Mouse (Mus musculus): ENCODE measurements around the gene Gucy2d. TPM values are rescaled to one million over a fixed set of nuclear protein-coding genes. Genes with fewer than 3 reads are reported as not detected.

Gene Gucy2d
- polyA plus RNA-seq, 1 experiment from 2014 or later = 0.12 TPM

DNA sequence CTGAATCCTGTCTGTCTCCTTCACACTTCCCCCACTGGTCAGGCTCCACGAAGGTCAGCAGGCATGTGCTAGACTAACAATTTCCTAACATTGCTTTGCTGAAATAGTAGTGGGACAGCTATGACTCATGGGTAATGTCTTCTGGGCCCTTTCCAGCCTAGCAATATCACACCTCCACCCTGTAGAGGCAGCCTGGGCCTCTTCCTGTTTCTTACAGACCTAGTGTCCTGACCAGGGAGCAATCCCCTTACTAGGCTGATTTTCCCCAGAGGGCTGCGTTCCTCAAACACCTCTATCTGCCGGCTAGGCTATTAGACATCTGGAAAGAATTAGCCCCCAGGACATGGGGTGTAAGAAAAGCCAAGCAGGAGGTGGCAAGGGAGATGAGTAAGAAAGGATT lies 24.7 kb upstream of the Gucy2d start:
- Histone ChIP-seq H3K9ac (ENCODE audit: low read length) (no peak overlapping the region), H3K4me2 (ENCODE audit: low read depth, low read length) (no peak overlapping the region), H3K36me3 (ENCODE audit: control insufficient read depth, insufficient read depth, low read length) (no peaks in the 10 kb centered on the region), H3K4me1 (ENCODE audit: control insufficient read depth, insufficient read depth, low read length) (no peaks in the 10 kb centered on the region; the same call in 1 of the 2 replicates), H3K9me3 (replicated peaks; ENCODE audit: control insufficient read depth, low read length) (no peaks in the 10 kb centered on the region), H3K27ac (ENCODE audit: low read length) (no peak overlapping the region), H3K4me3 (replicated peaks; ENCODE audit: low read length) (no peak overlapping the region), H3K27me3 (ENCODE audit: control insufficient read depth, insufficient read depth, low read length) (no peaks in the 10 kb centered on the region)
- 27% methylated on average over 3 of the region's 3 CpGs for WGBS
- ATAC-seq (ENCODE audit: insufficient read depth, low FRiP score) = peak; percentile 29; the same call in 1 of the 2 replicates

DNA sequence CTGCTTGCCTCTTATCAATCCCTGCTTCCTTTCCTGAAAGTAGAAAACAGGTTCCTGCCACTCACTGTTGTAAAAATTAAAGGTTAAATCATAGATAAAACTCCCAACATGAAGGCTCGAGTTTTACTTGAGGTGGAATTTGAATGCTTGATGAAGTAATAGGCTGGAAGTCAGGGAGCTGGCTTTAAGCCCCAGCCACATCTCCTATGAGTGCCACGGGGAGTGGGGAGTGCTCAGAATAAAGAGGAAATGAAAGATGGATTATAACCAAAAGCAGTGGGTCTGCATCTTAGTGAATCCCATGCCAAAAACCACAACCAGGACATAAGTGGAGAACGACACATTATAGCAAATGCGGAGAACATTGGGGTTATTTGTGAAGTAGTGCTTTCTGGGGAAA lies 24.2 kb upstream of the Gucy2d start:
- no peak for ATAC-seq (ENCODE audit: insufficient read depth, low FRiP score)
- Histone ChIP-seq H3K27me3 (ENCODE audit: control insufficient read depth, insufficient read depth, low read length) (no peaks in the 10 kb centered on the region), H3K9me3 (replicated peaks; ENCODE audit: control insufficient read depth, low read length) (no peaks in the 10 kb centered on the region), H3K4me2 (ENCODE audit: low read depth, low read length) (no peak overlapping the region), H3K4me1 (ENCODE audit: control insufficient read depth, insufficient read depth, low read length) (no peaks in the 10 kb centered on the region; the same call in 1 of the 2 replicates), H3K27ac (ENCODE audit: low read length) (no peak overlapping the region), H3K36me3 (ENCODE audit: control insufficient read depth, insufficient read depth, low read length) (no peaks in the 10 kb centered on the region), H3K4me3 (replicated peaks; ENCODE audit: low read length) (no peak overlapping the region), H3K9ac (ENCODE audit: low read length) (no peak overlapping the region)
- 52% methylated on average over 4 of the region's 4 CpGs for WGBS

DNA sequence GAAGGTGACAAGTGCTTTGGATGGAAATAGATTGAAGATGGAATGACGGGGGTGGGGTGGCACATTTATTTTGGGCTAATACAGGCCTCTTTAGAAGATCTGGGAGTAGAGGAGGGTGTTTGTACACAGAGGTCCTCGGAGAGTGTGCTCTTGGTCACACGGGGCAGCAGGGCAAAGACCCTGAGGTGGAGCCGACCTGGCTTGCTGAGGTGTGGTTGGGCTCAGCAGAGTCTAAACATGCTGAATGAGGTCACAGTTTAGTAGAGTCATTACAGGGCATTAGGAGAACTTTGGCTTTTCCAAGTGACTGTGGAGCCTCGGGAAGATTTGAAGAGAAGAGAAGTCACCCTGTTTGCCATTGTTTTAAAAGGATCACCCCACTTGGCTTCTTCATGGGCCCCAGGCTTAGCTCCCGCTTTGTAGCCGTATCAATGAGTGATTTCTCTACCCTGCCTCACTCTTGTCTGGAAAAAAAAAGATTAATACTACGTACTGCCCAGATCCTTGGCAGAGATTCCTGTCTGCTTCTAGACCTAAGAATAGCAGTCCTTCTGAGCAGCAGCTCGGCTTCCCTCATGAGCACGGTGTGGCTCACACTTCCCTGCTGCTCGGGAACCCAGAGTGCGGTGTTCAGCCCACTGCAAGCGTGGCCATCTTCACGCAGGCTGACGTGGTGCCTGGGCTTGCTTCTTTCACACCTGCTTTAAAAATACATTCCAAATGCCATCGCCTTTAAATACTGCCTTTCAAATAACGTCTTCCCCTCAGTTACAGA lies 22.0 kb upstream of the Gucy2d start:
- Histone ChIP-seq H3K4me1 (ENCODE audit: control insufficient read depth, insufficient read depth, low read length) (no peaks in the 10 kb centered on the region; the same call in 1 of the 2 replicates), H3K4me2 (ENCODE audit: low read depth, low read length) (no peak overlapping the region), H3K4me3 (replicated peaks; ENCODE audit: low read length) (no peak overlapping the region), H3K9me3 (replicated peaks; ENCODE audit: control insufficient read depth, low read length) (no peaks in the 10 kb centered on the region), H3K27ac (ENCODE audit: low read length) (no peak overlapping the region), H3K9ac (ENCODE audit: low read length) (no peak overlapping the region), H3K36me3 (ENCODE audit: control insufficient read depth, insufficient read depth, low read length) (no peaks in the 10 kb centered on the region), H3K27me3 (ENCODE audit: control insufficient read depth, insufficient read depth, low read length) (no peaks in the 10 kb centered on the region)
- ATAC-seq (ENCODE audit: insufficient read depth, low FRiP score) = no peak
- 47% methylated on average over 17 of the region's 17 CpGs for WGBS

DNA sequence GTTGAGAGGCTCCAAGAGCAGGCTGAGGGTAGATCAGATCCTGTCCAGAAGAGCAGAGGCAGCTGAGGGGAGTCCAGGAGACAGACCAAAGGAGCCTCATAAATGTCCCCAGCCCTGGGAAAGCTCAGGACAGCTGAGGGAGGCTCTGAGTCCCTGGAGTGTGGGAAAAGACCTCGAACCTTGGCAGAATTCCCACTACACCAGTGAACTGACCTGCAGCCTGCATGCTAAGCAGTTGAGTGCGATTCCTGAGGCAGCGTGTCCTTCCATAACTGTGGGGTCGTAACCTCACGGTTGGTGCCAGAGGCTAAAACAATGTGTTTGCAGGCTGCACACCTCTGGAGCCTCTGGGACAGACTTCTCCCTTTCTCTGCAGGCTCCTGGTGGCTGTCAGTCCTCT lies 20.9 kb upstream of the Gucy2d start:
- no peak overlapping the region for H3K9ac ChIP-seq (ENCODE audit: low read length)
- no peak overlapping the region for H3K4me2 ChIP-seq (ENCODE audit: low read depth, low read length)
- no peak for ATAC-seq (ENCODE audit: insufficient read depth, low FRiP score)
- no peaks in the 10 kb centered on the region for H3K9me3 ChIP-seq (replicated peaks; ENCODE audit: control insufficient read depth, low read length)
- H3K27me3 ChIP-seq (ENCODE audit: control insufficient read depth, insufficient read depth, low read length) = no peaks in the 10 kb centered on the region
- WGBS = 56% methylated on average over 5 of the region's 5 CpGs
- peaks cover 2% of the 10 kb centered on the region for H3K4me1 ChIP-seq (ENCODE audit: control insufficient read depth, insufficient read depth, low read length)
- no peaks in the 10 kb centered on the region for H3K36me3 ChIP-seq (ENCODE audit: control insufficient read depth, insufficient read depth, low read length)
- H3K27ac ChIP-seq (ENCODE audit: low read length) = no peak overlapping the region
- H3K4me3 ChIP-seq (replicated peaks; ENCODE audit: low read length) = no peak overlapping the region

DNA sequence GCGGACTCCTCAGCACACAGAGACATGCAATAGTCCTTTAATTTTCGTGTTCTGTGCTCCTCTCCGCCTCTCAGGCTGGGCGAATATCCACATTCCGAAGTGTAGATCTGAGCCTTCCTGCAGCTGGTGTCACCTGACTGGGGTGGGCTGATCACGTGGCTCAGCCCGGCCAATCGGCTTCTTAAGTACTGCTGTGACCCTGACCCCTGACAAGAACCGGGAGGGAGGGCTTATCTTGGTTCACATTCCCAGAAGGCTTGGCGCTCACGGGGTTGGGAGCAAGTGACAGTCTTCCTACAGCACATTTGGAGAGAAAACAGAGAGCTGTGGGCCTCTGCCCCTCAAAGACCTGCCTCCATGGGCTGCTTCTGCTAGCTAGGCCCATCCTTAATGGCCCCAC lies 16.7 kb upstream of the Gucy2d start:
- no peak overlapping the region for H3K9ac ChIP-seq (ENCODE audit: low read length)
- H3K36me3 ChIP-seq (ENCODE audit: control insufficient read depth, insufficient read depth, low read length) = no peaks in the 10 kb centered on the region
- 0 out of 2 replicates have a peak overlapping the region, but pooled peaks have one; percentile 5 for H3K27ac ChIP-seq (ENCODE audit: low read length)
- no peak overlapping the region for H3K4me3 ChIP-seq (replicated peaks; ENCODE audit: low read length)
- peaks cover 13% of the 10 kb centered on the region for H3K4me1 ChIP-seq (ENCODE audit: control insufficient read depth, insufficient read depth, low read length)
- no peaks in the 10 kb centered on the region for H3K9me3 ChIP-seq (replicated peaks; ENCODE audit: control insufficient read depth, low read length)
- no peak for ATAC-seq (ENCODE audit: insufficient read depth, low FRiP score)
- no peaks in the 10 kb centered on the region for H3K27me3 ChIP-seq (ENCODE audit: control insufficient read depth, insufficient read depth, low read length)
- 66% methylated on average over 11 of the region's 11 CpGs for WGBS
- no peak overlapping the region for H3K4me2 ChIP-seq (ENCODE audit: low read depth, low read length)

DNA sequence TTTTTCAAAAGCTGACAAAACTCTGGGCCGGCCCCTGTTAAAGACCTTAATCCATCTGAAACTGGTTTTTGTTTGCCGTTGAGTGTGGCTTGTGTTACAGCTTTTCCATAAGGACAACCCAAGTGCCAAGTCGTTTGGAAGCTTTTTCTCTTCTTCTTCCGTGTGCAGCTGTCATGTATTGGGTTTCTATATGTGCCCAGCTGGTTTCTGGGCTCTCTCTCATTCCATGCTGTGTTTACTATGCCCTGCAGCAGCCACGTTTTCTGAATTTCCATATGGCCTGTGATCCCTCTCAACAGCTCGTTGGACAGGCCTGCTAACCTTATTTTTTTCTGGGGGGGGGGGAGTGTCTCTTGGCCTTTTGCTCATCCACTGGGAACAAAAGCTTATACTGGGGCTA lies 15.8 kb upstream of the Gucy2d start:
- Histone ChIP-seq H3K4me1 (ENCODE audit: control insufficient read depth, insufficient read depth, low read length) (peaks cover 13% of the 10 kb centered on the region), H3K4me3 (replicated peaks; ENCODE audit: low read length) (no peak overlapping the region), H3K36me3 (ENCODE audit: control insufficient read depth, insufficient read depth, low read length) (no peaks in the 10 kb centered on the region), H3K27me3 (ENCODE audit: control insufficient read depth, insufficient read depth, low read length) (no peaks in the 10 kb centered on the region), H3K4me2 (ENCODE audit: low read depth, low read length) (no peak overlapping the region), H3K9me3 (replicated peaks; ENCODE audit: control insufficient read depth, low read length) (no peaks in the 10 kb centered on the region), H3K27ac (ENCODE audit: low read length) (peak overlapping the region; percentile 52; the same call in 1 of the 2 replicates), H3K9ac (ENCODE audit: low read length) (no peak overlapping the region)
- no peak for ATAC-seq (ENCODE audit: insufficient read depth, low FRiP score)
- WGBS = 45% methylated on average over 6 of the region's 6 CpGs

DNA sequence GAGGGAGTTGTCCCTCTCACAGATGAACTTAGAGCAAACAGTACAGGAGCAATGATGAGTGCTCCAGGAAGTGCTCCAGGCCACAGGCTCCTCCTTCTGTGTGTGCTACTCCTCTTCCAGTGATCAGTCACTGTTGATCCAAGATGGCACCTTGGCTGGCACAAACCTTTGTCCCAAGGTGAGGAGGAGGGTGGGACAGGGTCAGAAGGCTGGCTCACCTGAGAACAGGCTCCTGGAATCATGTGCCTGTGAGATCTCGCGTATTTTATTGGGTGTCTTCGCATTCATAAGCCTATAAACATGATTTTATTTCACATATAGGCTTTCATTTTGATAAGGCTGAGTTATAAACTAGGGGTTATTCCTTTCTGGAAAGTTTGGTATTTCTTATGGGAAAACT lies 14.7 kb upstream of the Gucy2d start:
- 88% methylated on average over 3 of the region's 3 CpGs for WGBS
- ATAC-seq (ENCODE audit: insufficient read depth, low FRiP score) = no peak

DNA sequence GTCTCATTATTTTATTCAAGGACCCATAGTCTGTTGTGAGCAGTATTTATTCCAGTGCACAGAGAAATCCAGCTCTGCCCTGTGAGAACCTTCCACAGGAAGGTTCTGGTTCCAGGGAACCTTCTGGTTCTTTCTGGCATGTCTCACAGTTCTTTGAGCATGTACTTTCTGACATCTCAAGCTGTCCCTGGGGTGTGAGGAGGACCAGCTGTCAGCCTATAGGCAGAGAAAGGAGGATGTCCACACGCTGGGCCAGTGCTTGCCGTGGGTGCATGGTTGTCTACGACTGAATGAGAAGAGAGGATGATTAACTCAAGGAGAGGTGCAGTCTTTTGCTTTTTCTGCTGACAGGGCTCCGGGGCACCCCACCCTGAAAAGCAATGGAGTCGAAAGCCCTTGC lies 13.6 kb upstream of the Gucy2d start:
- Histone ChIP-seq H3K27me3 (ENCODE audit: control insufficient read depth, insufficient read depth, low read length) (no peaks in the 10 kb centered on the region), H3K27ac (ENCODE audit: low read length) (no peak overlapping the region), H3K9me3 (replicated peaks; ENCODE audit: control insufficient read depth, low read length) (no peaks in the 10 kb centered on the region), H3K4me3 (replicated peaks; ENCODE audit: low read length) (no peak overlapping the region), H3K9ac (ENCODE audit: low read length) (no peak overlapping the region), H3K4me2 (ENCODE audit: low read depth, low read length) (no peak overlapping the region), H3K36me3 (ENCODE audit: control insufficient read depth, insufficient read depth, low read length) (no peaks in the 10 kb centered on the region), H3K4me1 (ENCODE audit: control insufficient read depth, insufficient read depth, low read length) (peaks cover 13% of the 10 kb centered on the region)
- 65% methylated on average over 5 of the region's 5 CpGs for WGBS
- no peak for ATAC-seq (ENCODE audit: insufficient read depth, low FRiP score)

More for the DNA sequence above, 14.7 kb upstream of the Gucy2d start:
- Histone ChIP-seq H3K27me3 (ENCODE audit: control insufficient read depth, insufficient read depth, low read length) (no peaks in the 10 kb centered on the region), H3K36me3 (ENCODE audit: control insufficient read depth, insufficient read depth, low read length) (no peaks in the 10 kb centered on the region), H3K4me2 (ENCODE audit: low read depth, low read length) (no peak overlapping the region), H3K4me1 (ENCODE audit: control insufficient read depth, insufficient read depth, low read length) (peaks cover 13% of the 10 kb centered on the region), H3K9ac (ENCODE audit: low read length) (no peak overlapping the region), H3K27ac (ENCODE audit: low read length) (no peak overlapping the region), H3K9me3 (replicated peaks; ENCODE audit: control insufficient read depth, low read length) (no peaks in the 10 kb centered on the region), H3K4me3 (replicated peaks; ENCODE audit: low read length) (no peak overlapping the region)

DNA sequence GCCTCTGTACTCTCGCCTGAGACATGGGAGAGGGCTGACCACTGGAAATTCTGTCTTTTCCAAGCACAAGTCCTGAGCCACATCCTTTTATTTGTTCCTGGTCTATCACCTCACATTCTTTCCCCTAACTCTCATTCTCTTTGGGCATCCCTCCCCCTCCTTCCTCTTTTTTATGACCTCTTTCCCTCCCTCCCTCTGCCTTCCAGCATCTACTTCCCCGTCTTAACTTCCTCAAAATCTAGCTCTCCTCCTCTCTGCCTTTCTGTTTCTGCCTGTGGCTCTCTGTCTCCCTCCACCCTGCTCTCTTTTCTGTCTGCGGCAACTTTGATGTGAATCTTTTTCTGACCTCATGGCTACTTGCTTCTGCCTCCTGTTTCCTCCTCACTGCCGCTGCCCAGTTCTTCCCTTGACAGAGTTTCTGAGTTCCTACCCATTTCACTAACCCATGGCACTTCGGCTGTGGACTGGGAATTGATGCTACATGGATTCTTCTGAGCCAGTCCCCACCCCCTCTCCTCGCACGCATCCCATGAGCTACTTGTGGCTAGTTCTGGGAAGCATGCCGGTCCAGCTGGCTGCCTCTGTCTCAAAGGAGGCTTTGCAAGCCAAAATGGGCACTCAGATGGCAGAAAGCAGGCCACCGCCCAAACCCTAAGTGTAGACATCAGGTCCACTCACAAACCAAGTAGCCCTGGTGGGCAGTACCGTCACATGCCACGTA lies 12.9 kb upstream of the Gucy2d start:
- Histone ChIP-seq H3K4me3 (replicated peaks; ENCODE audit: low read length) (no peak overlapping the region), H3K27ac (ENCODE audit: low read length) (no peak overlapping the region), H3K27me3 (ENCODE audit: control insufficient read depth, insufficient read depth, low read length) (no peaks in the 10 kb centered on the region), H3K36me3 (ENCODE audit: control insufficient read depth, insufficient read depth, low read length) (no peaks in the 10 kb centered on the region), H3K4me1 (ENCODE audit: control insufficient read depth, insufficient read depth, low read length) (peaks cover 13% of the 10 kb centered on the region), H3K9ac (ENCODE audit: low read length) (no peak overlapping the region), H3K9me3 (replicated peaks; ENCODE audit: control insufficient read depth, low read length) (no peaks in the 10 kb centered on the region), H3K4me2 (ENCODE audit: low read depth, low read length) (no peak overlapping the region)
- 74% methylated on average over 11 of the region's 11 CpGs for WGBS
- ATAC-seq (ENCODE audit: insufficient read depth, low FRiP score) = no peak
